Mouse (Mus musculus) right cerebral cortex, adult 18-20 months (tissue): ENCODE results near the gene Il1f5.

Source experiments
- DNase-seq: peaks from one replicate; pipeline ENCODE4 v3.0.0; 2022; ENCODE audit warnings: mixed read lengths

The Il1f5 gene

DNA sequence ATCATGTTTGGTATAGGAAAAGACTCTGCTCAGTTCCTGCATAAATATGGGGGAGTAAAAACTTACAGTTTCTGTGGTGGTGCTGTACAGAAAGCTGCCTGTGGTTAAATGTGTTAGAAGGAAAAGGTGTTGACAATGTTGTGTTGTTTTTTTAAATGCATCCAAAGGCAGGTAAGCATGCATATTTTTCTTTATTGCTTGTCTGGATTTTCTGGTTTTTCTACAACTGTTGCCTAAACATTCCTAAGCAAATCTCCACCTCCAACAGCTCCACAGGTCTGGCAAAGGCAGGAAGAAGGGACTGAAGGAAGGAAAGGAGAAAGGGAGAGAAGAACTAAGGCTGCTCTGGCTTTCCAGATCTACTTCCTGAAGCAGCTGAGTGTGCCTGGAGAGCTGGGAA, at the start of gene Il1f5:
TSS of gene Il1f5 (plus strand) at position 301 of the 400 bp plus-strand sequence.
- DNase-seq: no peak

DNA sequence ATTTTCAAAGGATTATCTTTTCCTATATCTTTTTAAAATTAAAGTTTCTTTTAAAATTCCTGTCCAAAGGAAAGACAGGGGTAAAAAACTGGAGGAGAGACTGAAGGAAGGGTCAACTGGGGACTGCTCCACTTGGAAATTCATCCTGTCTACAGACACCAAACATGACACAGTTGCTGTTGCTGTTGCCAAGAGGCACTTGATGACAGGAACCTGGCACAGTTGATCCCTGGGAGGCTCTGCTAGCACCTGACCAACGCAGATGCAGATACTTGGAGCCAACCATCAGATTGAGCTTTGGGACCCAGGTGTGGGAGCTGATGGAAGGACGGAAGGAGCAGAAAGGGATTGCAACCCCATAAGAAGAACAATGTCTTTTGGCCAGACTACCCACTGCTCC, 49.6 kb upstream of the Il1f5 start:
- DNase-seq: no peak

DNA sequence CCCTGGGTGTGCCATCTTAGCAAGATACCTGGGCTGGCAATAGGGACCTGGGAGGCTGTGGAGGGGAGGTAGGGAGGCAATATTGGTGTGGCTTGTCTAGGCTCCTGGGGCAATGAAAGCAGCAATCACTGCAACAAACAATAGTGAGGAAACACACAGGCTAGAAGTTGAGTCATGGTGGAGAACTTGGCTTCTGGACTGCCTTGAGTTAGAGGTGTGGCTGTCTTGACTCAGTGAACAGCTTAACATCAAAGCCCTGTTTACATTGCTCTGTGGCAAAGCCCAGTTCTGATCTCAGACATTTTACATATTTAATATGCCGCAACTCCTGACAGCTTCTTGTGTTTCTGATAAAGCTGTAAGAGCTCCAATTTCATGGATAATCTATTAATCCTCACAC, 9.3 kb upstream of the Il1f5 start:
- DNase-seq: no peak

DNA sequence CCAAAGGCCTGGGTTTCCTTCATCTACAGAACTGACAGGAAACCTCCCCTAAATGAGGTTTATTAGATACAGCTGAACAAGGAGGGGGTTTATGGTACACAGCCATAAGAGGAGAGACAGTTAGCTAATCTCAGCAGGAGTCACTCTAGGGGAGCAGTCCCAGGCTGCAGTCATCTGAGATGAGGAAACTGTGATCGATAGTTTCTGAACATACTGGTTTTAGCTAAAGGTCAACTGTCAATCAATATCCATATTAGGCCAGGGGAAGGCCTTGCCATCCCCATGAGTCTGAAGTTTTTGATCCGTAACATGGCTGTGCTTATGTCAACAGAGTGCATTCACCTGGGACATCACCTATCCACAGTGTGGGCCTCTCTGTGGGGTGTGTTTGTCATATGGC, 3.1 kb upstream of the Il1f5 start:
- DNase-seq: no peak

DNA sequence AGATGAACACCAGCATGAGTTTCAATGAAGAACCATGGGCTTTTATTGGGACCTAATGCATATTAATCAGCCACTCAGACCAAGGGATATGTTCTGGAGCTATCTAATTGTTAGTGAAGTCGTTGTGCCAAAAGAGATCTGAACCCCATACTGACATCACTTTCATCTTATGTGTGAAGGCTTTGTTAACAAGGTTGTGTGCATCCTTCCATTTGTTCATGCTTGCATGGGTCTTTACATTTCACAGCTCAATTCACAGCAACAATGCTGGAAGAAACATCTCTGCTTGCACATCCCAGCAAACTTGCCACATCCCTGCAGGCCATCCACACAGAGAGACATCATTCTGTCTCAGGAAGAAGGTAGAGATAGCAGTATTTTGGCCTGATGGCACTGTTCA, 1.6 kb upstream of the Il1f5 start:
- DNase-seq: no peak

DNA sequence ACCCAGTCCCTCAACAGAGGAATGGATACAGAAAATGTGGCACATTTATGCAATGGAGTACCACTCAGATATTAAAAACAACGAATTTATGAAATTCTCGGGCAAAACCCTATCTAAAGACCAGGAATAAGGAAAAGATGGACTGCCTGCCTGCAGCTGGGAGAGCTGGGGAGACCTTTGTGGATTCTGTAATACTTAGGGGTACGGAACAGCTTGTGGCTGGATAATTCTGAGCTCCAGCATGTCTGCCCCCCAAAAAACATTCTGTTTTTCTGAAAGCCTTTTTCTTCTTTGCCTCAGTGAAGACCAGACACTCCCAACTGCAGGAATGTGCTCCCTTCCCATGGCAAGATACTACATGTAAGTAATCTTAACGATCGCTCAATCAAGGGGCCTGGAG, 14.1 kb downstream of the Il1f5 start, which contains the start of gene Il1f10:
TSS of gene Il1f10 (plus strand) at position 301 of the 400 bp plus-strand sequence.
- no peak for DNase-seq

DNA sequence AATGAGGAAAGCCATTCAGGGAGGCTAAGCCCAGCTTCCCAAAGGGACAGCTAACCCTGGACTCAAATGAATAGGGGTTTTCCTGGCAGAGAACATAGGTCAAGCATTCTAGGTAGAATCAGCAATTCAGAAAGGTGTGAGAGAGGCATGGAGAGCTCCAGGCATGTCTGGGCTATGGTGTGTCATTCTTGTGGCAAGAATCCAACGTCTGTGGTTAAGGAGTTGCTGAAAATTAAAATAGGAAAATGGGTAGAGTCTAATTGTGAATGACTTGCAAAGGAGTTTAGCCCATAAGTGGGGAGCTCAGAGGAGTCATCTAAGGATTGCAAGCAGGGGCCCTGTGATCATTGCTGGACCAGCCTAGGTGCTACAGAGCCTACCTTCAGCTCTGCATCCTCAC, 17.9 kb downstream of the Il1f5 start:
- DNase-seq: no peak

DNA sequence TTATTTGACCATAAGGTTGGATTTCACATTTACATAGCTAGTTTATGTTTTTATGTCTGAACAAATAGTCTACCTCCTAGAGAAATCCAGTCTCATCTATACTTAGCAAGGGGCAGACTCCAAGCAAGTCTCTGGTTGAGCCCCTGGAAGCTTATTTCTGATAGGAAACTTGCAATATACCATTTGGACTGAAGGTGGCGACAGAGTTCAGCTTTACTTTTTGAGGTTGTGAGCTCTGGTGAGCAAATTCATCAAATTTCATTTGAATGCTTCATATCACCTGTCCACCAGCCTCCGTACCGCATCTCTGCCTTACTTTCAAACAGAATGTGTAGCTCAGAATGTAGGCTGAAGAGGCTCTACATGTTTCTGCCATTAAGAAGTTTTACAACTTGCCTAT, 20.1 kb downstream of the Il1f5 start:
- DNase-seq: peak; percentile 26

DNA sequence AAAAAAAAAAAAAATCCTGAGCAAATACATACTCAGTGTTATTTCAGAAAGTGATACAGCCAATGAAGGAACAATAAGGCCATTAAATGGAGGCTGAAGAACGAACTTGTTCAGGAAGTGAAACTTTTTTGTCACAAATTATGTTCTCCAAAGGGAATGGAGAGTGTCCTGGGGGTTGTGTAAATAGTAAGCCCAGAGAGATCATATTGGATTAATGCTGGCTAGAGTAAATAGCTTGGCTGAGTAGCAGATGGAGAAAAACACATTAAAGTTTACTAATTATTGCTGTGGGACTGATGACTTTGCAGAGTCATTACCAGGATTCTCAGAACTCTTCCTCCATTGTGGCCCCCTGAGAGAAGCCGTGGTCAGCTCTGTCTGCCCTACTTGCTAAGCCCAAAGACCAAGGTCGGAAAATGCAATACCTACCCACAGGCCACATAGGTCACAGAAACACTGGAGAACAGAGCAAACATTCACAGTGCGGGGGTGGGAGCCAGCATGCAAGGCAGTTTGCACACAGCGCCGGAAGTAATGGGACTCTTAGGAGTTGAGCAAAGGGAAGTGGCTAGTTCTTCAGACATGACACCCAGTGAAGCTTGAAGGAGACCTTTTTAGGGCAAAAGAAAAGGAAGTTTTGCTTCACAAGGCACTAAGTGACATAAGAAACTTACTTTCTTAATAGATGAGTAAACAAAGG, 34.7 kb downstream of the Il1f5 start:
- no peak for DNase-seq

DNA sequence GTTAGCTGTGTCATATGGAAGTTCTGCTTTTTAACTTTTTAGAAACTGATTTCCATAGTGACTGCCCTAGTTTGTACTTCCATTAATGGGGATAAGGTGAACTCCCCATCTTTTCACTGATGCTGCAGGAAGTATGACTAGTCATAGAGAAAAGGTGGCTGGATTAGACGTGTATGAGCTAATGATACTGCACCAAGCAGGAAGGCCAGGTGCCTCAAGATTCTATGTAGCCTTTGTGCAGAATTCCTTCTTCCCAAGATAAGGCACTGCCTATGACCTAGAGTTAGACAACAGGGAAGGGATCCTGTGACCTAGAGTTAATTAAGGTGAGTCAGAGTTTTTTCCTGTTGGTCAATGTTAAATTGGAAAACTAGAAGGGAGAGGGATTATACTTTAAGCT, 40.2 kb downstream of the Il1f5 start:
- DNase-seq: no peak

DNA sequence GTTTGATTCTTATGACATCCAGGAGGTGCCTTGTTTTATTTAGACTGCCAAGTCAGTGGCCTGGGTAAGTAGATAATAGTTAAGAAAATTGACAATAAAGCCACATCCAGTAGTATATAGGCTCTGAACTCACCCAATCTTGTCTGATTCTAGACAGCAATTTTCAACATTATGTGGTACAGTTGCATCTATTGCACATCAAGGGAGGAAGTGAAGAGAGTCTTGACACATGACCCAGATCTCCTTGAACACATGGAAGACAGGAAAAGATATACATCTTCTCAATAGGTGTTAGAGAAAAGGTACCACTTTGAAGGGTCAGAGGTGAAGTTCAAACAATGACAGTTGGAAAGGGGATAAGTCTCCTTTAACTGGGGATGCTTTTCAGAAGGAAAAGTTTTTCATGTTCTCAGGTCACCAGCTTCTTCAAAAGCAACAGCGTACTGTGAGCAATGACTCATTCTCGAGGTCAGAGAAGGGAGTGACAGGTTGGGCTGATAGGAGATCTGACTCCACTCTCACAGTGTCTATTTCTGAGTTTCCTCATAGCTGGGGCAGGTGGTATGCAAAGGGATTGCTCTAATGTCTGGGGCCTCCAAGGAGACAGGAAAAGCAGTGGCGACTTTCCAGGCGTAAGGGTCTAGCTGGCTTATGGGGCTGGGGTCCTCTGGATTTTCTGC, 41.3 kb downstream of the Il1f5 start:
- no peak for DNase-seq
